9 mouse cellular contexts compared by ENCODE assay signal in genomic region chr7:43495343-43496021, GRCm38 (mm10). TPM values are rescaled to one million over a fixed set of nuclear protein-coding genes. Genes with fewer than 3 reads are reported as not detected.
DNase-seq lines count a peak whose midpoint lies in the region; ATAC-seq and TF ChIP-seq lines count a peak whose summit lies in the region.
"Had no signal": no experiment of that assay in that cellular context is flagged by ENCODE, and none has a peak within 500 bp of the region (broad histone marks: within the 10 kb centered on the region; RNA-seq: fewer than 3 reads in every experiment).

No protein-coding gene starts in this region.

- H3K36me3 ChIP-seq in E14TG2a.4 (ENCODE audit: insufficient read depth, low read length): no peaks in the 10 kb centered on the region
- no peaks in the 10 kb centered on the region for H3K36me3 ChIP-seq in midbrain, embryonic 13.5 days

- peaks cover 54% of the 10 kb centered on the region for H3K27me3 ChIP-seq in E14TG2a.4 (ENCODE audit: insufficient read depth, low read length)
- no peaks in the 10 kb centered on the region for H3K27me3 ChIP-seq in midbrain, embryonic 13.5 days

- TF ChIP-seq CTCF in gastrocnemius, adult 2 months (IDR thresholded peaks at IDR 0.05): peak; percentile 51
- peak; percentile 58 for TF ChIP-seq CTCF in E14TG2a.4 (conservative IDR thresholded peaks at IDR 0.05; ENCODE audit: low read length)
- TF ChIP-seq CTCF in layer of hippocampus, adult 2 months (conservative IDR thresholded peaks at IDR 0.05): peak; percentile 90

- H3K27ac ChIP-seq in gastrocnemius, adult 2 months: no peak overlapping the region
- H3K27ac ChIP-seq in layer of hippocampus, adult 2 months: no peak overlapping the region
- no peak overlapping the region for H3K27ac ChIP-seq in midbrain, embryonic 13.5 days

- intact Hi-C loops in gastrocnemius, adult 2 months (cut with DNase I): no loop called here

- 0 out of 2 replicates have a peak overlapping the region, but pooled peaks have one; percentile 32 for H3K9ac ChIP-seq in midbrain, embryonic 13.5 days (replicated peaks)

- H3K4me2 ChIP-seq in midbrain, embryonic 13.5 days (replicated peaks): 0 out of 2 replicates have a peak overlapping the region, but pooled peaks have one; percentile 20

- no peak for DNase-seq in gastrocnemius, adult 2 months
- DNase-seq in gastrocnemius, postnatal 25 days: no peak
- DNase-seq in cerebellum, adult 9-10 months: peak; percentile 77
- DNase-seq in layer of hippocampus, adult 2 months (ENCODE audit: low spot score in 2 of 2): peak; percentile 65 to 72

- no peak overlapping the region for H3K4me3 ChIP-seq in gastrocnemius, adult 2 months
- H3K4me3 ChIP-seq in E14TG2a.4 (replicated peaks; ENCODE audit: low read length): peak overlapping the region; percentile 53
- no peak overlapping the region for H3K4me3 ChIP-seq in layer of hippocampus, adult 2 months
- no peak overlapping the region for H3K4me3 ChIP-seq in midbrain, embryonic 13.5 days (replicated peaks)

- ATAC-seq in granulocyte monocyte progenitor cell, adult 5-6 weeks (replicated peaks; ENCODE audit: poor library complexity, severe bottlenecking): peak; percentile 86
- ATAC-seq in midbrain, embryonic 13.5 days: peak; percentile 70
- ATAC-seq in monocyte, adult 5-6 weeks (replicated peaks; ENCODE audit: insufficient number of reproducible peaks, low FRiP score, low TSS enrichment, poor library complexity, severe bottlenecking): no peak

- H3K4me1 ChIP-seq in E14TG2a.4 (replicated peaks; ENCODE audit: low read depth, low read length): peaks cover 11% of the 10 kb centered on the region
- peaks cover 4% of the 10 kb centered on the region; the same call in 1 of the 2 replicates for H3K4me1 ChIP-seq in midbrain, embryonic 13.5 days (replicated peaks)

- peaks cover 16% of the 10 kb centered on the region for H3K9me3 ChIP-seq in E14TG2a.4 (ENCODE audit: low read length)
- H3K9me3 ChIP-seq in midbrain, embryonic 13.5 days: peaks cover 5% of the 10 kb centered on the region; the same call in 1 of the 2 replicates

- 12% methylated on average over 21 of the region's 21 CpGs for WGBS in midbrain, embryonic 13.5 days

RNA-seq across cellular contexts. Expression of gene Iglon5, which starts 5.6 kb away (rescaled TPM):
- total RNA-seq in gastrocnemius, adult 2 months (2021): under 1 TPM; 0.20 to 0.28 TPM
- total RNA-seq in gastrocnemius, postnatal 25 days (2021): under 1 TPM; 0.31 to 0.32 TPM
- not detected in 2 replicates for total RNA-seq in granulocyte monocyte progenitor cell, adult 5-6 weeks (2014; fragmentation: Nextera tagmentation)
- not detected in 2 replicates for total RNA-seq in granulocyte monocyte progenitor cell, adult 5-6 weeks (2017)
- 10 to 100 TPM; 24.8 TPM for total RNA-seq in layer of hippocampus, adult 2 months (2021)
- polyA plus RNA-seq in midbrain, embryonic 13.5 days (2015; fragmentation: Nextera tagmentation; extraction: Ambion mirVana): 6.3 and 7.5 TPM in 2 replicates
- total RNA-seq in monocyte, adult 5-6 weeks (2017): not detected in 3 replicates

RNA-seq across cellular contexts. Expression of gene 4931406B18Rik, which starts 10.3 kb away (rescaled TPM):
- total RNA-seq in gastrocnemius, adult 2 months (2021): not detected
- not detected for total RNA-seq in gastrocnemius, postnatal 25 days (2021)
- total RNA-seq in granulocyte monocyte progenitor cell, adult 5-6 weeks (2014; fragmentation: Nextera tagmentation): not detected in 2 replicates
- not detected in 2 replicates for total RNA-seq in granulocyte monocyte progenitor cell, adult 5-6 weeks (2017)
- total RNA-seq in layer of hippocampus, adult 2 months (2021): not detected
- polyA plus RNA-seq in midbrain, embryonic 13.5 days (2015; fragmentation: Nextera tagmentation; extraction: Ambion mirVana): 0.04 TPM in 1 of 2 replicates, not detected in the other
- not detected in 3 replicates for total RNA-seq in monocyte, adult 5-6 weeks (2017)
- polyA plus RNA-seq: gonadal fat pad, adult 2 months had no signal

RNA-seq across cellular contexts. Expression of gene Vsig10l, which starts 32.5 kb away (rescaled TPM):
- 1 to 10 TPM; 1.7 to 2.3 TPM for total RNA-seq in gastrocnemius, adult 2 months (2021)
- total RNA-seq in gastrocnemius, postnatal 25 days (2021): 1 to 10 TPM in 1 of 2 experiments, under 1 TPM in 1; 0.79 to 1.2 TPM
- total RNA-seq in granulocyte monocyte progenitor cell, adult 5-6 weeks (2014; fragmentation: Nextera tagmentation): 5.9 and 10.4 TPM in 2 replicates
- total RNA-seq in granulocyte monocyte progenitor cell, adult 5-6 weeks (2017): 4.3 and 4.4 TPM in 2 replicates
- 1 to 10 TPM; 1.5 to 2.2 TPM for total RNA-seq in layer of hippocampus, adult 2 months (2021)
- polyA plus RNA-seq in midbrain, embryonic 13.5 days (2015; fragmentation: Nextera tagmentation; extraction: Ambion mirVana): 7.8 and 10.3 TPM in 2 replicates
- 1.2 to 6.7 TPM (median 2.9 TPM) in 3 replicates for total RNA-seq in monocyte, adult 5-6 weeks (2017)

RNA-seq across cellular contexts. Expression of gene Cd33, which starts 48.7 kb away (rescaled TPM):
- total RNA-seq in gastrocnemius, adult 2 months (2021): 1 to 10 TPM; 1.4 TPM
- total RNA-seq in gastrocnemius, postnatal 25 days (2021): under 1 TPM; 0.96 to 1.00 TPM
- total RNA-seq in granulocyte monocyte progenitor cell, adult 5-6 weeks (2014; fragmentation: Nextera tagmentation): 4.0 and 5.7 TPM in 2 replicates
- total RNA-seq in granulocyte monocyte progenitor cell, adult 5-6 weeks (2017): 2.9 and 4.1 TPM in 2 replicates
- total RNA-seq in layer of hippocampus, adult 2 months (2021): 1 to 10 TPM; 3.5 to 5.7 TPM
- polyA plus RNA-seq in midbrain, embryonic 13.5 days (2015; fragmentation: Nextera tagmentation; extraction: Ambion mirVana): 0.35 and 1.1 TPM in 2 replicates
- total RNA-seq in monocyte, adult 5-6 weeks (2017): 2.6 to 12.3 TPM (median 6.2 TPM) in 3 replicates

RNA-seq across cellular contexts. Expression of gene Gm45233, which starts 51.6 kb away (rescaled TPM):
- 1 to 10 TPM in 1 of 2 experiments, under 1 TPM in 1; 0.45 to 1.2 TPM for total RNA-seq in gastrocnemius, adult 2 months (2021)
- under 1 TPM; 0.46 to 0.62 TPM for total RNA-seq in gastrocnemius, postnatal 25 days (2021)
- 0.43 TPM in 1 of 2 replicates, not detected in the other for total RNA-seq in granulocyte monocyte progenitor cell, adult 5-6 weeks (2014; fragmentation: Nextera tagmentation)
- total RNA-seq in granulocyte monocyte progenitor cell, adult 5-6 weeks (2017): 5.7 TPM in 1 of 2 replicates, not detected in the other
- under 1 TPM in 1 of 2 experiments, not detected in 1; 0.90 TPM for total RNA-seq in layer of hippocampus, adult 2 months (2021)
- polyA plus RNA-seq in midbrain, embryonic 13.5 days (2015; fragmentation: Nextera tagmentation; extraction: Ambion mirVana): 0.48 TPM in 1 of 2 replicates, not detected in the other
- total RNA-seq in monocyte, adult 5-6 weeks (2017): not detected in 3 replicates

Comparison
In these comparisons a context has a peak if more than half of its experiments do, and no peak if none do; other contexts are left out.
1. DNase-seq: peak in cerebellum, adult 9-10 months (single experiment) and layer of hippocampus, adult 2 months (2 of 2); none in gastrocnemius, adult 2 months (single experiment) and gastrocnemius, postnatal 25 days (single experiment).
2. RNA of gene Iglon5, which starts 5.6 kb away (total RNA-seq): 24.8 TPM in layer of hippocampus, adult 2 months; 0.31 to 0.32 TPM in gastrocnemius, postnatal 25 days, 0.20 to 0.28 TPM in gastrocnemius, adult 2 months, not detected in granulocyte monocyte progenitor cell, adult 5-6 weeks and not detected in monocyte, adult 5-6 weeks; every median in the first group is over 10 times any median in the second.
3. Peak in every context shown above with its lines, with median percentiles within 50 percentile points of each other: CTCF ChIP-seq.